Mouse (Mus musculus) left cerebral cortex, adult 2 months (tissue): Measurements from ENCODE around the gene Aspg. TPM values are rescaled to one million over a fixed set of nuclear protein-coding genes. Genes with fewer than 3 reads are reported as not detected.

Experiments
- DNase-seq, 2 experiments: peaks; one replicate each; pipeline ENCODE4 v3.0.0; 2021 to 2022; ENCODE audit warnings: low spot score in 2 of 2, mixed read lengths in 1 of 2; ENCODE audit errors: extremely low spot score in 1 of 2
- H3K27ac ChIP-seq: fragments of 200-600 bp; 2 replicates; pipeline ENCODE4 v1.8.1; 2022
- H3K4me3 ChIP-seq: fragments of 200-600 bp; 2 replicates; pipeline ENCODE4 v1.8.1; 2022
- CTCF ChIP-seq: fragments of 200-600 bp; IDR thresholded peaks from 2 replicates; pipeline ENCODE4 v1.8.1; 2022; ENCODE audit warnings: antibody characterized with exemption, mild to moderate bottlenecking, moderate library complexity
- intact Hi-C: fragments of 180-260 bp; cut with DNase I; formaldehyde crosslinking; loops from one replicate; pipeline ENCODE4 v1.15.1; 2025
- microRNA-seq, 2 experiments: library from miRNA; unstranded; fragments of <30 nt; microRNA quantifications; one replicate each; pipeline ENCODE4 v1.2.0; 2021
- total RNA-seq, 2 experiments: library from RNA; stranded (reverse); gene quantifications; 2 replicates each; pipeline ENCODE4 v1.2.3; 2021

Gene Aspg
- total RNA-seq, 2 experiments from 2014 or later: 4.7 to 4.9 TPM

- Histone ChIP-seq H3K4me3 (no peak overlapping the region), H3K27ac (peak overlapping the region; percentile 69)
- intact Hi-C loops: no loop called here
- DNase-seq: no peak
- TF ChIP-seq CTCF: no peak
Measured at GRCm38 (mm10) chr12:112155218-112156051, 49.0 kb downstream of the Aspg start.

- H3K4me3 ChIP-seq: no peak overlapping the region
- intact Hi-C loops: no loop called here
- no peak for DNase-seq
- TF ChIP-seq CTCF: no peak
- H3K27ac ChIP-seq: no peak overlapping the region
Measured at GRCm38 (mm10) chr12:112156804-112157203, 50.3 kb downstream of the Aspg start.

- no peak for TF ChIP-seq CTCF
- H3K4me3 ChIP-seq: no peak overlapping the region
- intact Hi-C loops: no loop called here
- DNase-seq: no peak
- H3K27ac ChIP-seq: no peak overlapping the region
Measured at GRCm38 (mm10) chr12:112158246-112158645, 51.8 kb downstream of the Aspg start.

GRCm38 (mm10) chr12:112158784-112159183 is 52.3 kb downstream of the Aspg start:
- no peak for DNase-seq
- intact Hi-C loops: no loop called here
- no peak for TF ChIP-seq CTCF
- Histone ChIP-seq H3K27ac (no peak overlapping the region), H3K4me3 (no peak overlapping the region)

- TF ChIP-seq CTCF: no peak
- intact Hi-C loops: no loop called here
- no peak for DNase-seq
- Histone ChIP-seq H3K4me3 (no peak overlapping the region), H3K27ac (no peak overlapping the region)
Measured at GRCm38 (mm10) chr12:112163981-112164839, 57.7 kb downstream of the Aspg start.

GRCm38 (mm10) chr12:112164840-112165219 is 58.4 kb downstream of the Aspg start:
- TF ChIP-seq CTCF: no peak
- Histone ChIP-seq H3K27ac (no peak overlapping the region), H3K4me3 (no peak overlapping the region)
- DNase-seq: no peak
- intact Hi-C loops: no loop called here

GRCm38 (mm10) chr12:112169240-112169639 is 62.8 kb downstream of the Aspg start:
- intact Hi-C loops: no loop called here
- TF ChIP-seq CTCF: no peak
- DNase-seq: no peak
- Histone ChIP-seq H3K27ac (no peak overlapping the region), H3K4me3 (no peak overlapping the region)

GRCm38 (mm10) chr12:112170671-112171574 is 64.4 kb downstream of the Aspg start:
- TF ChIP-seq CTCF: no peak
- DNase-seq: no peak
- Histone ChIP-seq H3K4me3 (no peak overlapping the region), H3K27ac (no peak overlapping the region)
- intact Hi-C loops: no loop called here

- Histone ChIP-seq H3K4me3 (no peak overlapping the region), H3K27ac (no peak overlapping the region)
- DNase-seq: no peak
- TF ChIP-seq CTCF: no peak
- intact Hi-C loops: no loop called here
Measured at GRCm38 (mm10) chr12:112171657-112172056, 65.2 kb downstream of the Aspg start.

GRCm38 (mm10) chr12:112172214-112172613 is 65.7 kb downstream of the Aspg start:
- Histone ChIP-seq H3K27ac (no peak overlapping the region), H3K4me3 (no peak overlapping the region)
- intact Hi-C loops: no loop called here
- no peak for DNase-seq
- no peak for TF ChIP-seq CTCF

Small RNAs within 50 kb of the gene (microRNA-seq; reads per million reads assigned to microRNA genes)
- gene Mir203 (60.5 to 63.0 reads per million in 2 experiments), gene Mir3073a (0 reads per million in 2 experiments), gene Mir3073b (0 reads per million in 2 experiments)

Other genes starting within 250 kb of the Aspg start
- 10 to 100 TPM; 59.4 to 61.0 TPM for gene Ppp1r13b, start 198.6 kb upstream of the Aspg start, total RNA-seq
- 100 to 1,000 TPM; 328 to 341 TPM for gene Atp5mpl, start 139.7 kb upstream of the Aspg start, total RNA-seq
- under 1 TPM; 0.56 to 0.57 TPM for gene Tdrd9, start 135.1 kb upstream of the Aspg start, total RNA-seq
- under 1 TPM in 1 of 2 experiments, not detected in 1; 0.50 TPM for gene Rd3l, start 125.4 kb upstream of the Aspg start, total RNA-seq
- gene Kif26a, start 39.5 kb downstream of the Aspg start, total RNA-seq: 1 to 10 TPM; 4.9 to 5.2 TPM